In genomic region chr11:112786427-112786826, GRCm38 (mm10) we compare ENCODE assay signal across 13 mouse cellular contexts. TPM values are rescaled to one million over a fixed set of nuclear protein-coding genes. Genes with fewer than 3 reads are reported as not detected.
DNase-seq lines count a peak whose midpoint lies in the region; ATAC-seq and TF ChIP-seq lines count a peak whose summit lies in the region.
"Had no signal": no experiment of that assay in that cellular context is flagged by ENCODE, and none has a peak within 500 bp of the region (broad histone marks: within the 10 kb centered on the region; RNA-seq: fewer than 3 reads in every experiment).

No protein-coding gene starts in this region.

- H3K36me3 ChIP-seq in forebrain, embryonic 13.5 days (ENCODE audit: poor library complexity, severe bottlenecking) = peaks cover 17% of the 10 kb centered on the region
- H3K36me3 ChIP-seq in limb, embryonic 11.5 days (ENCODE audit: control insufficient read depth, insufficient read depth, low read length) = no peaks in the 10 kb centered on the region
- no peaks in the 10 kb centered on the region for H3K36me3 ChIP-seq in neural tube, embryonic 14.5 days (ENCODE audit: control insufficient read depth, insufficient read depth, low read length)

- intact Hi-C loops in left cerebral cortex, adult 2 months (cut with DNase I) = no loop called here
- intact Hi-C loops in left cerebral cortex, postnatal 36 days (cut with DNase I) = loop anchor here (10.0 kb wide), 3 partner anchors 188 to 882 kb away; no protein-coding TSS in a partner anchor

- no peaks in the 10 kb centered on the region for H3K27me3 ChIP-seq in forebrain, embryonic 13.5 days
- 0 out of 2 replicates have a peak, but pooled peaks cover 2% of the 10 kb centered on the region for H3K27me3 ChIP-seq in limb, embryonic 11.5 days (ENCODE audit: control insufficient read depth, insufficient read depth, low read length)
- no peaks in the 10 kb centered on the region for H3K27me3 ChIP-seq in neural tube, embryonic 14.5 days (ENCODE audit: control insufficient read depth, insufficient read depth, low read length)

- no peak for ATAC-seq in forebrain, embryonic 13.5 days
- ATAC-seq in limb, embryonic 11.5 days (ENCODE audit: insufficient number of reproducible peaks, low FRiP score, low TSS enrichment, low read depth) = no peak
- ATAC-seq in neural tube, embryonic 14.5 days (ENCODE audit: low read depth) = no peak
- no peak for ATAC-seq in megakaryocyte, adult 5-6 weeks (ENCODE audit: poor library complexity, severe bottlenecking)

- DNase-seq in left cerebral cortex, adult 2 months (ENCODE audit: extremely low spot score in 1 of 2, low spot score in 2 of 2) = no peak
- DNase-seq in left cerebral cortex, adult 8-10 months (ENCODE audit: low spot score in 2 of 2) = no peak
- peak; percentile 68 for DNase-seq in limb, embryonic 11.5 days (ENCODE audit: low spot score)
- DNase-seq in layer of hippocampus, adult 9-11 months = no peak
- DNase-seq in left cerebral cortex, postnatal 36 days (ENCODE audit: low spot score in 2 of 2) = no peak
- DNase-seq: adrenal gland, adult 8-10 months; gastrocnemius, postnatal 36 days; kidney, postnatal 4 days; lung, adult 18-20 months had no signal

- no peak overlapping the region for H3K27ac ChIP-seq in left cerebral cortex, adult 2 months
- H3K27ac ChIP-seq in forebrain, embryonic 13.5 days = no peak overlapping the region
- H3K27ac ChIP-seq in limb, embryonic 11.5 days (replicated peaks; ENCODE audit: low read depth, low read length) = no peak overlapping the region
- 0 out of 2 replicates have a peak overlapping the region, but pooled peaks have one; percentile 39 for H3K27ac ChIP-seq in neural tube, embryonic 14.5 days (ENCODE audit: low read depth, low read length)

- peak overlapping the region; percentile 66 for H3K9ac ChIP-seq in forebrain, embryonic 13.5 days
- no peak overlapping the region for H3K9ac ChIP-seq in limb, embryonic 11.5 days (ENCODE audit: low read length)
- peak overlapping the region; percentile 39; the same call in 1 of the 2 replicates for H3K9ac ChIP-seq in neural tube, embryonic 14.5 days (replicated peaks; ENCODE audit: low read depth, low read length)

- peaks cover 41% of the 10 kb centered on the region for H3K4me1 ChIP-seq in forebrain, embryonic 13.5 days
- H3K4me1 ChIP-seq in limb, embryonic 11.5 days (ENCODE audit: control insufficient read depth, insufficient read depth, low read length) = peaks cover 12% of the 10 kb centered on the region
- peaks cover 13% of the 10 kb centered on the region for H3K4me1 ChIP-seq in neural tube, embryonic 14.5 days (ENCODE audit: control insufficient read depth, insufficient read depth, low read length)

- 48% methylated on average over 4 of the region's 4 CpGs for WGBS in forebrain, embryonic 13.5 days
- 27% methylated on average over 4 of the region's 4 CpGs for WGBS in limb, embryonic 11.5 days
- 43% methylated on average over 4 of the region's 4 CpGs for WGBS in neural tube, embryonic 14.5 days

- H3K9me3 ChIP-seq in forebrain, embryonic 13.5 days (replicated peaks) = no peaks in the 10 kb centered on the region
- no peaks in the 10 kb centered on the region for H3K9me3 ChIP-seq in limb, embryonic 11.5 days (ENCODE audit: control insufficient read depth, low read length)
- H3K9me3 ChIP-seq in neural tube, embryonic 14.5 days (ENCODE audit: control insufficient read depth, low read length) = no peaks in the 10 kb centered on the region

- TF ChIP-seq CTCF in left cerebral cortex, adult 2 months (IDR thresholded peaks at IDR 0.05) = no peak

- peak overlapping the region; percentile 8; the same call in 1 of the 2 replicates for H3K4me3 ChIP-seq in left cerebral cortex, adult 2 months
- peak overlapping the region; percentile 89 for H3K4me3 ChIP-seq in forebrain, embryonic 13.5 days
- peak overlapping the region; percentile 15 for H3K4me3 ChIP-seq in limb, embryonic 11.5 days (ENCODE audit: low read depth, low read length)
- peak overlapping the region; percentile 15; the same call in 1 of the 2 replicates for H3K4me3 ChIP-seq in neural tube, embryonic 14.5 days (ENCODE audit: low read depth, low read length)

- peak overlapping the region; percentile 65 for H3K4me2 ChIP-seq in forebrain, embryonic 13.5 days
- peak overlapping the region; percentile 37 for H3K4me2 ChIP-seq in limb, embryonic 11.5 days (ENCODE audit: low read depth, severe bottlenecking)
- peak overlapping the region; percentile 40; the same call in 1 of the 2 replicates for H3K4me2 ChIP-seq in neural tube, embryonic 14.5 days (ENCODE audit: low read depth, low read length)

RNA-seq across cellular contexts. Expression of gene Sox9, which starts 4.4 kb away (rescaled TPM):
- total RNA-seq in left cerebral cortex, adult 2 months (2021) = 10 to 100 TPM; 18.7 to 26.3 TPM
- 10 to 100 TPM; 21.5 to 32.6 (median 26.0) TPM for total RNA-seq in left cerebral cortex, adult 8-10 months (2022)
- 94.1 and 97.8 TPM in 2 replicates for polyA plus RNA-seq in forebrain, embryonic 13.5 days (2015; fragmentation: Nextera tagmentation; extraction: Ambion mirVana)
- polyA plus RNA-seq in limb, embryonic 11.5 days (2014; fragmentation: Nextera tagmentation; extraction: Ambion mirVana) = 208 and 215 TPM in 2 replicates
- polyA plus RNA-seq in neural tube, embryonic 14.5 days (2014; fragmentation: Nextera tagmentation; extraction: Ambion mirVana) = 34.4 and 39.6 TPM in 2 replicates
- not detected in 2 replicates for total RNA-seq in megakaryocyte, adult 5-6 weeks (2015)
- total RNA-seq in megakaryocyte, adult 5-6 weeks (2017) = not detected in 2 replicates
- total RNA-seq in left cerebral cortex, postnatal 36 days (2021) = 10 to 100 TPM; 24.0 to 24.4 TPM
- total RNA-seq: common myeloid progenitor, adult 5-6 weeks had no signal

Comparison
In these comparisons a context has a peak if more than half of its experiments do, and no peak if none do; other contexts are left out.
1. H3K4me3 ChIP-seq: peak in every context shown above with its lines; median percentile 89 in forebrain, embryonic 13.5 days; 15 in limb, embryonic 11.5 days; 15 in neural tube, embryonic 14.5 days; 8 in left cerebral cortex, adult 2 months.
2. RNA of gene Sox9, which starts 4.4 kb away (total RNA-seq): 21.5 to 32.6 TPM in left cerebral cortex, adult 8-10 months, 18.7 to 26.3 TPM in left cerebral cortex, adult 2 months and 24.0 to 24.4 TPM in left cerebral cortex, postnatal 36 days; not detected in megakaryocyte, adult 5-6 weeks; every median in the first group is over 10 times any median in the second.
3. Peak in every context shown above with its lines, with median percentiles within 50 percentile points of each other: H3K4me2 ChIP-seq.